Mouse (Mus musculus): ENCODE data around the gene Olfr1015. TPM values are rescaled to one million over a fixed set of nuclear protein-coding genes. Genes with fewer than 3 reads are reported as not detected.

The Olfr1015 gene
- not detected in 2 replicates for polyA plus RNA-seq (2016; fragmentation: Nextera tagmentation; extraction: Ambion mirVana)

GRCm38 (mm10) chr2:85781717-85782116 is at the start of gene Olfr1015:
Gene Olfr1015, plus strand, starts transcription at chr2:85782017.
- Histone ChIP-seq H3K36me3 (no peaks in the 10 kb centered on the region), H3K9me3 (replicated peaks) (no peaks in the 10 kb centered on the region), H3K4me1 (no peaks in the 10 kb centered on the region), H3K4me3 (no peak within 1 kb of the TSS), H3K27ac (no peak within 1 kb of the TSS), H3K27me3 (ENCODE audit: low read depth, poor library complexity, severe bottlenecking) (no peaks in the 10 kb centered on the region)
- DNase-seq (ENCODE audit: low spot score), result no peak

GRCm38 (mm10) chr2:85753822-85754221 is 28.0 kb upstream of the Olfr1015 start:
- DNase-seq (ENCODE audit: low spot score), result no peak
- Histone ChIP-seq H3K9me3 (replicated peaks) (no peaks in the 10 kb centered on the region), H3K4me1 (no peaks in the 10 kb centered on the region), H3K36me3 (no peaks in the 10 kb centered on the region), H3K27me3 (ENCODE audit: low read depth, poor library complexity, severe bottlenecking) (no peaks in the 10 kb centered on the region), H3K27ac (no peak overlapping the region), H3K4me3 (no peak overlapping the region)
- WGBS, result 89% methylated on average over 4 of the region's 4 CpGs

- no peaks in the 10 kb centered on the region for H3K27me3 ChIP-seq (ENCODE audit: low read depth, poor library complexity, severe bottlenecking)
- H3K4me1 ChIP-seq, result no peaks in the 10 kb centered on the region
- DNase-seq (ENCODE audit: low spot score), result no peak
- no peak within 1 kb of the TSS for H3K27ac ChIP-seq
- 79% methylated on average over 1 of the region's 1 CpGs for WGBS
- no peaks in the 10 kb centered on the region for H3K9me3 ChIP-seq (replicated peaks)
- no peaks in the 10 kb centered on the region for H3K36me3 ChIP-seq
- no peak within 1 kb of the TSS for H3K4me3 ChIP-seq
These were observed 19.2 kb upstream of the Olfr1015 start, which contains the start of gene Olfr1012 for GRCm38 (mm10) chr2:85762666-85763065. Gene Olfr1012, minus strand, starts transcription at chr2:85762766.

GRCm38 (mm10) chr2:85766798-85767197 is 15.0 kb upstream of the Olfr1015 start, which contains the start of gene Olfr1013:
Gene Olfr1013, plus strand, starts transcription at chr2:85767098.
- no peaks in the 10 kb centered on the region for H3K36me3 ChIP-seq
- no peak for DNase-seq (ENCODE audit: low spot score)
- H3K4me3 ChIP-seq, result no peak within 1 kb of the TSS

GRCm38 (mm10) chr2:85772413-85772812 is 9.4 kb upstream of the Olfr1015 start, which contains the start of gene Olfr1014:
Gene Olfr1014, plus strand, starts transcription at chr2:85772713.
- no peaks in the 10 kb centered on the region for H3K36me3 ChIP-seq
- H3K27ac ChIP-seq, result no peak within 1 kb of the TSS
- no peaks in the 10 kb centered on the region for H3K27me3 ChIP-seq (ENCODE audit: low read depth, poor library complexity, severe bottlenecking)
- H3K4me1 ChIP-seq, result no peaks in the 10 kb centered on the region
- H3K4me3 ChIP-seq, result no peak within 1 kb of the TSS
- no peak for DNase-seq (ENCODE audit: low spot score)
- H3K9me3 ChIP-seq (replicated peaks), result no peaks in the 10 kb centered on the region

More at GRCm38 (mm10) chr2:85766798-85767197, 15.0 kb upstream of the Olfr1015 start, which contains the start of gene Olfr1013:
- Histone ChIP-seq H3K27ac (no peak within 1 kb of the TSS), H3K4me1 (no peaks in the 10 kb centered on the region), H3K27me3 (ENCODE audit: low read depth, poor library complexity, severe bottlenecking) (no peaks in the 10 kb centered on the region), H3K9me3 (replicated peaks) (no peaks in the 10 kb centered on the region)

GRCm38 (mm10) chr2:85792331-85792730 is 10.5 kb downstream of the Olfr1015 start:
- Histone ChIP-seq H3K4me1 (no peaks in the 10 kb centered on the region), H3K4me3 (no peak overlapping the region), H3K36me3 (no peaks in the 10 kb centered on the region), H3K9me3 (replicated peaks) (no peaks in the 10 kb centered on the region), H3K27ac (no peak overlapping the region), H3K27me3 (ENCODE audit: low read depth, poor library complexity, severe bottlenecking) (no peaks in the 10 kb centered on the region)
- WGBS, result 70% methylated on average over 2 of the region's 2 CpGs
- no peak for DNase-seq (ENCODE audit: low spot score)

GRCm38 (mm10) chr2:85802444-85802843 is 20.6 kb downstream of the Olfr1015 start, which contains the start of gene Olfr1016:
Gene Olfr1016, minus strand, starts transcription at chr2:85802544.
- H3K4me1 ChIP-seq, result no peaks in the 10 kb centered on the region
- H3K4me3 ChIP-seq, result no peak within 1 kb of the TSS
- DNase-seq (ENCODE audit: low spot score), result no peak
- H3K9me3 ChIP-seq (replicated peaks), result no peaks in the 10 kb centered on the region
- no peaks in the 10 kb centered on the region for H3K36me3 ChIP-seq
- no peak within 1 kb of the TSS for H3K27ac ChIP-seq
- 90% methylated on average over 2 of the region's 2 CpGs for WGBS
- H3K27me3 ChIP-seq (ENCODE audit: low read depth, poor library complexity, severe bottlenecking), result no peaks in the 10 kb centered on the region

- no peak for DNase-seq (ENCODE audit: low spot score)
- no peak overlapping the region for H3K4me3 ChIP-seq
These were observed 22.7 kb downstream of the Olfr1015 start for GRCm38 (mm10) chr2:85804501-85804900.

GRCm38 (mm10) chr2:85818179-85818578 is 36.4 kb downstream of the Olfr1015 start, which contains the start of gene Olfr1018:
Gene Olfr1018, plus strand, starts transcription at chr2:85818479.
- Histone ChIP-seq H3K27ac (no peak within 1 kb of the TSS), H3K4me3 (no peak within 1 kb of the TSS), H3K27me3 (ENCODE audit: low read depth, poor library complexity, severe bottlenecking) (no peaks in the 10 kb centered on the region), H3K36me3 (no peaks in the 10 kb centered on the region), H3K9me3 (replicated peaks) (no peaks in the 10 kb centered on the region), H3K4me1 (no peaks in the 10 kb centered on the region)
- no peak for DNase-seq (ENCODE audit: low spot score)

More at GRCm38 (mm10) chr2:85804501-85804900, 22.7 kb downstream of the Olfr1015 start:
- Histone ChIP-seq H3K27me3 (ENCODE audit: low read depth, poor library complexity, severe bottlenecking) (no peaks in the 10 kb centered on the region), H3K36me3 (no peaks in the 10 kb centered on the region), H3K27ac (no peak overlapping the region), H3K4me1 (no peaks in the 10 kb centered on the region), H3K9me3 (replicated peaks) (no peaks in the 10 kb centered on the region)
- WGBS, result 70% methylated on average over 4 of the region's 4 CpGs

Other genes starting within 250 kb of the Olfr1015 start
- not detected in 2 replicates for gene Olfr996, start 202.8 kb upstream of the Olfr1015 start, polyA plus RNA-seq (2016; fragmentation: Nextera tagmentation; extraction: Ambion mirVana)
- not detected in 2 replicates for gene Olfr998, start 193.1 kb upstream of the Olfr1015 start, polyA plus RNA-seq (2016; fragmentation: Nextera tagmentation; extraction: Ambion mirVana)
- gene Olfr1000, start 170.1 kb upstream of the Olfr1015 start, polyA plus RNA-seq (2016; fragmentation: Nextera tagmentation; extraction: Ambion mirVana), result not detected in 2 replicates
- gene Olfr1002, start 131.3 kb upstream of the Olfr1015 start, polyA plus RNA-seq (2016; fragmentation: Nextera tagmentation; extraction: Ambion mirVana), result not detected in 2 replicates
- gene Olfr154, start 117.6 kb upstream of the Olfr1015 start, polyA plus RNA-seq (2016; fragmentation: Nextera tagmentation; extraction: Ambion mirVana), result not detected in 2 replicates
- gene Olfr1006, start 103.2 kb upstream of the Olfr1015 start, polyA plus RNA-seq (2016; fragmentation: Nextera tagmentation; extraction: Ambion mirVana), result not detected in 2 replicates
- not detected in 2 replicates for gene Olfr1008, start 92.6 kb upstream of the Olfr1015 start, polyA plus RNA-seq (2016; fragmentation: Nextera tagmentation; extraction: Ambion mirVana)
- not detected in 2 replicates for gene Olfr1009, start 66.6 kb upstream of the Olfr1015 start, polyA plus RNA-seq (2016; fragmentation: Nextera tagmentation; extraction: Ambion mirVana)
- gene Olfr1012, start 19.3 kb upstream of the Olfr1015 start, polyA plus RNA-seq (2016; fragmentation: Nextera tagmentation; extraction: Ambion mirVana), result not detected in 2 replicates
- not detected in 2 replicates for gene Olfr1013, start 14.9 kb upstream of the Olfr1015 start, polyA plus RNA-seq (2016; fragmentation: Nextera tagmentation; extraction: Ambion mirVana)
- gene Olfr1014, start 9.3 kb upstream of the Olfr1015 start, polyA plus RNA-seq (2016; fragmentation: Nextera tagmentation; extraction: Ambion mirVana), result not detected in 2 replicates
- gene Olfr1016, start 20.5 kb downstream of the Olfr1015 start, polyA plus RNA-seq (2016; fragmentation: Nextera tagmentation; extraction: Ambion mirVana), result not detected in 2 replicates
- gene Olfr1018, start 36.5 kb downstream of the Olfr1015 start, polyA plus RNA-seq (2016; fragmentation: Nextera tagmentation; extraction: Ambion mirVana), result not detected in 2 replicates
- gene Olfr1019, start 63.5 kb downstream of the Olfr1015 start, polyA plus RNA-seq (2016; fragmentation: Nextera tagmentation; extraction: Ambion mirVana), result not detected in 2 replicates
- not detected in 2 replicates for gene Olfr1020, start 65.0 kb downstream of the Olfr1015 start, polyA plus RNA-seq (2016; fragmentation: Nextera tagmentation; extraction: Ambion mirVana)
- not detected in 2 replicates for gene Olfr1022, start 86.6 kb downstream of the Olfr1015 start, polyA plus RNA-seq (2016; fragmentation: Nextera tagmentation; extraction: Ambion mirVana)
- not detected in 2 replicates for gene Olfr1023, start 103.6 kb downstream of the Olfr1015 start, polyA plus RNA-seq (2016; fragmentation: Nextera tagmentation; extraction: Ambion mirVana)
- not detected in 2 replicates for gene Olfr1024, start 123.0 kb downstream of the Olfr1015 start, polyA plus RNA-seq (2016; fragmentation: Nextera tagmentation; extraction: Ambion mirVana)
- not detected in 2 replicates for gene Olfr1025-ps1, start 133.2 kb downstream of the Olfr1015 start, polyA plus RNA-seq (2016; fragmentation: Nextera tagmentation; extraction: Ambion mirVana)
- gene Olfr1026, start 139.5 kb downstream of the Olfr1015 start, polyA plus RNA-seq (2016; fragmentation: Nextera tagmentation; extraction: Ambion mirVana), result not detected in 2 replicates
- gene Olfr1028, start 168.4 kb downstream of the Olfr1015 start, polyA plus RNA-seq (2016; fragmentation: Nextera tagmentation; extraction: Ambion mirVana), result not detected in 2 replicates
- gene Olfr1029, start 191.9 kb downstream of the Olfr1015 start, polyA plus RNA-seq (2016; fragmentation: Nextera tagmentation; extraction: Ambion mirVana), result not detected in 2 replicates
- gene Olfr1030, start 197.3 kb downstream of the Olfr1015 start, polyA plus RNA-seq (2016; fragmentation: Nextera tagmentation; extraction: Ambion mirVana), result not detected in 2 replicates
- gene Olfr1031, start 208.3 kb downstream of the Olfr1015 start, polyA plus RNA-seq (2016; fragmentation: Nextera tagmentation; extraction: Ambion mirVana), result not detected in 2 replicates
- gene Olfr1032, start 223.5 kb downstream of the Olfr1015 start, polyA plus RNA-seq (2016; fragmentation: Nextera tagmentation; extraction: Ambion mirVana), result not detected in 2 replicates
- not detected in 2 replicates for gene Olfr1033, start 238.6 kb downstream of the Olfr1015 start, polyA plus RNA-seq (2016; fragmentation: Nextera tagmentation; extraction: Ambion mirVana)

Measured in limb, embryonic 10.5 days (tissue).